Mouse (Mus musculus) layer of hippocampus, adult 2 months (tissue): ENCODE measurements at regions not wholly inside any gene's neighbourhood (a gene's known extent, or its start where the extent isn't known, plus 50 kb on each side); places are given as distances from the start of the nearest gene placed in this dataset.

Experiments used
- DNase-seq, 2 experiments: peaks; one replicate each; pipeline ENCODE4 v3.0.0; 2022; ENCODE audit warnings: low spot score in 2 of 2
- H3K27ac ChIP-seq: fragments of 200-600 bp; 2 replicates; pipeline ENCODE4 v1.8.1; 2022
- H3K4me3 ChIP-seq: fragments of 200-600 bp; 2 replicates; pipeline ENCODE4 v1.8.1; 2022; ENCODE audit warnings: mild to moderate bottlenecking
- CTCF ChIP-seq: fragments of 200-600 bp; conservative IDR thresholded peaks from 2 replicates; pipeline ENCODE4 v1.8.1; 2022; ENCODE audit warnings: antibody characterized with exemption, mild to moderate bottlenecking, moderate library complexity

- Histone ChIP-seq H3K27ac (no peak overlapping the region), H3K4me3 (no peak overlapping the region)
- no peak for DNase-seq
- no peak for TF ChIP-seq CTCF
Observed at GRCm38 (mm10) chr6:51088641-51089372, 343.7 kb upstream of the Nfe2l3 start.

GRCm38 (mm10) chr6:51093196-51093595 is 339.3 kb upstream of the Nfe2l3 start:
- H3K27ac ChIP-seq, result no peak overlapping the region
- no peak overlapping the region for H3K4me3 ChIP-seq
- DNase-seq, result no peak
- no peak for TF ChIP-seq CTCF

GRCm38 (mm10) chr6:51094304-51094703 is 338.2 kb upstream of the Nfe2l3 start:
- Histone ChIP-seq H3K4me3 (no peak overlapping the region), H3K27ac (no peak overlapping the region)
- TF ChIP-seq CTCF, result no peak
- no peak for DNase-seq

GRCm38 (mm10) chr6:51097488-51097887 is 335.0 kb upstream of the Nfe2l3 start:
- Histone ChIP-seq H3K4me3 (no peak overlapping the region), H3K27ac (no peak overlapping the region)
- no peak for DNase-seq
- no peak for TF ChIP-seq CTCF

GRCm38 (mm10) chr6:51100341-51100740 is 332.1 kb upstream of the Nfe2l3 start:
- no peak for TF ChIP-seq CTCF

GRCm38 (mm10) chr6:51103236-51103635 is 329.2 kb upstream of the Nfe2l3 start:
- no peak overlapping the region for H3K4me3 ChIP-seq
- TF ChIP-seq CTCF, result no peak
- H3K27ac ChIP-seq, result no peak overlapping the region
- no peak for DNase-seq

More at GRCm38 (mm10) chr6:51100341-51100740, 332.1 kb upstream of the Nfe2l3 start:
- Histone ChIP-seq H3K4me3 (no peak overlapping the region), H3K27ac (no peak overlapping the region)
- DNase-seq, result no peak

- DNase-seq, result no peak
Observed at GRCm38 (mm10) chr6:51104336-51104735, 328.1 kb upstream of the Nfe2l3 start.

GRCm38 (mm10) chr6:51108336-51108956 is 324.0 kb upstream of the Nfe2l3 start:
- DNase-seq, result no peak
- H3K4me3 ChIP-seq, result no peak overlapping the region
- no peak overlapping the region for H3K27ac ChIP-seq
- no peak for TF ChIP-seq CTCF

More at GRCm38 (mm10) chr6:51104336-51104735, 328.1 kb upstream of the Nfe2l3 start:
- no peak for TF ChIP-seq CTCF
- Histone ChIP-seq H3K27ac (no peak overlapping the region), H3K4me3 (no peak overlapping the region)

- DNase-seq, result no peak
- TF ChIP-seq CTCF, result no peak
- no peak overlapping the region for H3K27ac ChIP-seq
- no peak overlapping the region for H3K4me3 ChIP-seq
Observed at GRCm38 (mm10) chr6:51110596-51110995, 321.9 kb upstream of the Nfe2l3 start.

- DNase-seq, result no peak
- Histone ChIP-seq H3K27ac (no peak overlapping the region), H3K4me3 (no peak overlapping the region)
- TF ChIP-seq CTCF, result no peak
Observed at GRCm38 (mm10) chr6:51114604-51115333, 317.7 kb upstream of the Nfe2l3 start.

- DNase-seq, result no peak
- Histone ChIP-seq H3K27ac (no peak overlapping the region), H3K4me3 (no peak overlapping the region)
- no peak for TF ChIP-seq CTCF
Observed at GRCm38 (mm10) chr6:51118833-51119535, 313.5 kb upstream of the Nfe2l3 start.

- no peak for TF ChIP-seq CTCF
- Histone ChIP-seq H3K4me3 (no peak overlapping the region), H3K27ac (no peak overlapping the region)
- DNase-seq, result no peak
Observed at GRCm38 (mm10) chr6:51119691-51120302, 312.7 kb upstream of the Nfe2l3 start.

- Histone ChIP-seq H3K27ac (no peak overlapping the region), H3K4me3 (no peak overlapping the region)
- no peak for TF ChIP-seq CTCF
- no peak for DNase-seq
Observed at GRCm38 (mm10) chr6:51122941-51123340, 309.5 kb upstream of the Nfe2l3 start.
